Mouse (Mus musculus) liver, embryonic 11.5 days (tissue): ENCODE results near the gene Lrrc8d. TPM values are rescaled to one million over a fixed set of nuclear protein-coding genes. Genes with fewer than 3 reads are reported as not detected.

Source experiments
- ATAC-seq: fragments of 200-750 bp; cut with Nextera tagmentation; replicated peaks from 2 replicates; pipeline ENCODE4 v1.8.0; 2017; ENCODE audit warnings: moderate number of reproducible peaks, mild to moderate bottlenecking, moderate TSS enrichment, moderate library complexity; ENCODE audit not compliant: low FRiP score
- DNase-seq: peaks from one replicate; pipeline ENCODE4 v3.0.0-alpha.2; 2017; ENCODE audit warnings: low spot score
- H3K27ac ChIP-seq: fragments of 300-500 bp; sonication (generic); 2 replicates; pipeline ENCODE4 v1.5.1; 2014; ENCODE audit warnings: mild to moderate bottlenecking, low read depth, low read length, control low read depth
- H3K27me3 ChIP-seq: fragments of 300-500 bp; sonication (generic); replicated peaks from 2 replicates; pipeline ENCODE4 v1.6.1; 2014; ENCODE audit warnings: low read length, mixed read lengths; ENCODE audit not compliant: control insufficient read depth, insufficient read depth
- H3K36me3 ChIP-seq: fragments of 300-500 bp; sonication (generic); 2 replicates; pipeline ENCODE4 v1.6.1; 2014; ENCODE audit warnings: mild to moderate bottlenecking, low read length, moderate library complexity, mixed read lengths; ENCODE audit not compliant: control insufficient read depth, insufficient read depth
- H3K4me1 ChIP-seq: fragments of 300-500 bp; sonication (generic); replicated peaks from 2 replicates; pipeline ENCODE4 v1.6.1; 2014; ENCODE audit warnings: low read length, mixed read lengths; ENCODE audit not compliant: control insufficient read depth, insufficient read depth
- H3K4me2 ChIP-seq: fragments of 300-500 bp; sonication (generic); 2 replicates; pipeline ENCODE4 v1.6.1; 2014; ENCODE audit warnings: mild to moderate bottlenecking, control low read depth, moderate library complexity
- H3K4me3 ChIP-seq: fragments of 300-500 bp; sonication (generic); 2 replicates; pipeline ENCODE4 v1.5.1; 2014; ENCODE audit warnings: low read depth, low read length, control low read depth
- H3K9ac ChIP-seq: fragments of 300-500 bp; sonication (generic); 2 replicates; pipeline ENCODE4 v1.6.1; 2014; ENCODE audit warnings: low read depth, low read length, control low read depth
- H3K9me3 ChIP-seq: fragments of 300-500 bp; sonication (generic); 2 replicates; pipeline ENCODE4 v1.6.1; 2016; ENCODE audit warnings: low read length, inconsistent platforms, mixed read lengths; ENCODE audit not compliant: control insufficient read depth
- WGBS: fragments of 180-500 bp; shearing (Covaris S2); extraction: QIAGEN DNeasy Blood & Tissue Kit; methylation state at CpG from one replicate; pipeline ENCODE4 v1.1.7; 2014; 5-methylcytosine and 5-hydroxymethylcytosine counted together
- polyA plus RNA-seq: library from polyadenylated mRNA; unstranded; fragments of >200 nt; fragmentation: Nextera tagmentation; extraction: Ambion mirVana; gene quantifications from 2 replicates; pipeline ENCODE4 v1.2.1, GENCODE M21; 2014

Gene Lrrc8d
- polyA plus RNA-seq, 1 experiment from 2014 or later = 18.0 TPM

DNA sequence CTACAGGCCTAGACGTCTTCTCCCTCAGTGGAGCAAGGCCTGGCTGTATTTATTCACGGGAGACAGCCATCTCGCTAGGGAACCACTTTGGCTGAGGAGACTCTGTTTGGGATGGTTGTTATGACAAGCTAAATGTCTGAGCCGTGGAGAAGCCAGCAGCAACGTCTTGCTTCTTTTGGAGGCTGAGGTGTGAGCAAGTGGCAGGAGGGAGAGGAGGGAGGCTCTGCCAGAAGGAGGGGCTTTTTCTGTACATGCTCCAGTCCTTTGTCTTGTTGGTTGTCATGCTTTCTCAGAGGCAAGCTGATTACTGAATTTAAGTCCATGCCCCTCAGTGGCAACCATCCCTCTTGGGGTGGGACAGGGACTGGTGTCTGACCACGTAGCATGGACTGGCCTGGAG lies 33.5 kb downstream of the Lrrc8d start:
- DNase-seq = no peak
- Histone ChIP-seq H3K9me3 (no peaks in the 10 kb centered on the region), H3K27me3 (no peaks in the 10 kb centered on the region), H3K27ac (no peak overlapping the region), H3K4me2 (peak overlapping the region; percentile 87), H3K9ac (peak overlapping the region; percentile 37), H3K36me3 (no peaks in the 10 kb centered on the region), H3K4me3 (peak overlapping the region; percentile 62), H3K4me1 (peaks cover 44% of the 10 kb centered on the region)
- ATAC-seq = no peak
- 74% methylated on average over 6 of the region's 6 CpGs for WGBS

- H3K4me1 ChIP-seq = peaks cover 37% of the 10 kb centered on the region
- no peak for ATAC-seq
- whole genome bisulfite sequencing = 75% methylated on average over 6 of the region's 6 CpGs
Observed at GRCm38 (mm10) chr5:105736365-105736764, 36.6 kb downstream of the Lrrc8d start.

DNA sequence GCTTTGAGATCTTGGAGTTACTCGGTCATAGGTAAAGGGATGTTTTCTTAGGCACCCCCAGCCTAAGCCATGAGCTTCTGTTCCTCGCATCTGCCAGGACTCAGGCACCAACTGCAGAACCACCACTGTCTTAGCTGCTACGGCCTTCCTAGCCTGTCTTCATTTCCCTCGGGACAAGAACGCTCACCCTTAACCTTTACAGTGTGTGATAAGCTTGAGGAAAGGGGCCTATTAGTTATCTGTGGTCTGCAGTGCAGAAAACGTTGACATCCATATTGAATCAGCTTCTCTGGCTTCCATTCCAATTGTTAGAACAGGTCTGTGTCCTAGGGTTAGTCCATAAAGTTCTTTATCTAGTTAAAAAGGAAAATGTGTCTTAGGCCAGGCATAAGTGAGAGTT lies 37.4 kb downstream of the Lrrc8d start:
- ATAC-seq (peak; percentile 77), DNase-seq (no peak)
- Histone ChIP-seq H3K36me3 (no peaks in the 10 kb centered on the region; the same call in 1 of the 2 replicates), H3K27ac (peak overlapping the region; percentile 73), H3K9ac (no peak overlapping the region), H3K4me2 (peak overlapping the region; percentile 42; the same call in 1 of the 2 replicates), H3K4me3 (no peak overlapping the region), H3K4me1 (peaks cover 37% of the 10 kb centered on the region), H3K27me3 (no peaks in the 10 kb centered on the region), H3K9me3 (no peaks in the 10 kb centered on the region)
- WGBS = 30% methylated on average over 6 of the region's 6 CpGs

More at GRCm38 (mm10) chr5:105736365-105736764, 36.6 kb downstream of the Lrrc8d start:
- no peak overlapping the region for H3K4me3 ChIP-seq
- H3K4me2 ChIP-seq = no peak overlapping the region
- no peaks in the 10 kb centered on the region for H3K9me3 ChIP-seq
- H3K27me3 ChIP-seq = no peaks in the 10 kb centered on the region
- no peak overlapping the region for H3K9ac ChIP-seq
- no peak overlapping the region for H3K27ac ChIP-seq
- no peaks in the 10 kb centered on the region; the same call in 1 of the 2 replicates for H3K36me3 ChIP-seq
- DNase-seq = no peak

- Histone ChIP-seq H3K27me3 (no peaks in the 10 kb centered on the region), H3K4me3 (no peak overlapping the region), H3K27ac (no peak overlapping the region), H3K9ac (no peak overlapping the region), H3K4me2 (no peak overlapping the region), H3K36me3 (no peaks in the 10 kb centered on the region; the same call in 1 of the 2 replicates), H3K4me1 (peaks cover 37% of the 10 kb centered on the region), H3K9me3 (no peaks in the 10 kb centered on the region)
- ATAC-seq (no peak), DNase-seq (no peak)
- WGBS = 82% methylated on average over 7 of the region's 7 CpGs
Observed at GRCm38 (mm10) chr5:105740437-105740836, 40.7 kb downstream of the Lrrc8d start.

DNA sequence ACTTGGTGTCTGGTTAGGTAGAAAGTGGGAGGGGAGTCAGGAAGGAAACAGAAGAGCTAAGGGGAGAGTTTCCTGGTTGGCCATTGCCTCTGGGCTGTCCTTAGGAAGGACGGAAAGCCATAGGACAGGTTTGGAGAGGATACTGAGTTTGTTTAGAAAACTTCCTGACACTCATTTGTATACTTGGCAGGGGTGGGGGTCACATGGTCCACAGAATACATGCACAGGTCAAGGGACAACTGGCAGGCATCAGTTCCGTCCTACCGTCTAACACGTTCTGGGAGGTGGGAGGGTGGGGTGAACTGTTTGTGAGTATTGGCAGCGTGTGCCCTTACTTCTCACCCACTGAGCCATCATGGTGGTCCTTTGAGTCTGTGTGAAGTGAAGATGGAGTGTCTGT lies 42.9 kb downstream of the Lrrc8d start:
- WGBS = 80% methylated on average over 5 of the region's 5 CpGs
- H3K9ac ChIP-seq = no peak overlapping the region
- H3K4me2 ChIP-seq = no peak overlapping the region
- DNase-seq (no peak), ATAC-seq (no peak)
- H3K36me3 ChIP-seq = no peaks in the 10 kb centered on the region; the same call in 1 of the 2 replicates
- no peak overlapping the region for H3K4me3 ChIP-seq
- no peak overlapping the region; the same call in 1 of the 2 replicates for H3K27ac ChIP-seq
- H3K4me1 ChIP-seq = peaks cover 25% of the 10 kb centered on the region
- no peaks in the 10 kb centered on the region for H3K27me3 ChIP-seq
- no peaks in the 10 kb centered on the region for H3K9me3 ChIP-seq

DNA sequence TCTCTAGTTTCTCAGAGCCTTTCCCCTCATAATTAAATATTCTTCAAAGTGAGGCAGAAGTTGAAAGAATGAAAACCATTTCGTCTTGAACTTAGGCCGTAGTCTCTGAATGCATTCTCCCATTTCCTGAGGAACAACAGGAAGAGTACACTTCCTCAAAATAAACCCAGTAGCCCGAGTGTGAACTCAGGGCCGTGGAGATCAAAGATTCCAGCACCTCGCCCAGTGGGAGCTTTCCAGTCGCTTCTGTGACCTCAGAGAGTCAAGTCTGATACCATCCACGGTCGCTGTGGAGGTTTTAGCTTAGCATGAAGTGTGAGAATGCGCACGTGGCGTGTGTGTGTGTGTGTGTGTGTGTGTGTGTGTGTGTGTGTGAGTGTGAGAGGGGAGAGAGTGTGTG lies 45.6 kb downstream of the Lrrc8d start:
- 47% methylated on average over 11 of the region's 11 CpGs for WGBS
- no peak for DNase-seq
- Histone ChIP-seq H3K4me1 (peaks cover 17% of the 10 kb centered on the region), H3K36me3 (no peaks in the 10 kb centered on the region; the same call in 1 of the 2 replicates), H3K9me3 (no peaks in the 10 kb centered on the region), H3K4me2 (no peak overlapping the region; the same call in 1 of the 2 replicates), H3K27me3 (no peaks in the 10 kb centered on the region), H3K27ac (no peak overlapping the region), H3K9ac (peak overlapping the region; percentile 26; the same call in 1 of the 2 replicates), H3K4me3 (no peak overlapping the region)
- ATAC-seq = no peak

- no peak overlapping the region for H3K4me3 ChIP-seq
- no peak overlapping the region for H3K9ac ChIP-seq
- H3K9me3 ChIP-seq = no peaks in the 10 kb centered on the region
- WGBS = 86% methylated on average over 5 of the region's 5 CpGs
- H3K27me3 ChIP-seq = no peaks in the 10 kb centered on the region
- DNase-seq = no peak
- peaks cover 17% of the 10 kb centered on the region for H3K4me1 ChIP-seq
- H3K4me2 ChIP-seq = no peak overlapping the region
- H3K36me3 ChIP-seq = no peaks in the 10 kb centered on the region
- no peak for ATAC-seq
- H3K27ac ChIP-seq = no peak overlapping the region
Observed at GRCm38 (mm10) chr5:105745927-105746454, 46.2 kb downstream of the Lrrc8d start.

- no peak; the same call in 1 of the 2 replicates for ATAC-seq
- H3K4me2 ChIP-seq = no peak overlapping the region
- H3K4me3 ChIP-seq = no peak overlapping the region
- H3K9ac ChIP-seq = no peak overlapping the region
- 33% methylated on average over 8 of the region's 8 CpGs for WGBS
- H3K4me1 ChIP-seq = peaks cover 25% of the 10 kb centered on the region
- H3K36me3 ChIP-seq = no peaks in the 10 kb centered on the region
- no peaks in the 10 kb centered on the region for H3K27me3 ChIP-seq
- DNase-seq = no peak
- H3K9me3 ChIP-seq = no peaks in the 10 kb centered on the region
- H3K27ac ChIP-seq = no peak overlapping the region
Observed at GRCm38 (mm10) chr5:105754803-105755202, 55.0 kb downstream of the Lrrc8d start.

DNA sequence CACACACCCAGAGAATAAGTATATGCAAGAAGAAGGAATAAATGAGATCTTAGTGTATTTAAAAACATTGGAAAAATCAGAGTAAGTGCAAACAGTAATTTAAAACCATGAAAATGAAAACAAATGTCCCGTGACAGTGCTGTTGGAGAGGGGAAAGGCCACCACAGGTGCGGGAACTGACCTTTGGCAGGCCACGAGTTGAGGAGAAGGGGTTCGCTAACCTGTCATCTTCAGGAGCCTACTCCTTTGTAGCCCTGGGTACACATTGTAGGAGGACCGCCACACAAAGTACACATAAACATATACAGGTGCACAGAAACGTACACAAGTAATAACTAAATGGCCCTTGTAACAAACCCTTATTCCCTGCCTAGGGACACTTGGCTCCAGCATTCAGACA lies 55.7 kb downstream of the Lrrc8d start:
- H3K9me3 ChIP-seq = no peaks in the 10 kb centered on the region
- ATAC-seq (no peak), DNase-seq (no peak)
- no peaks in the 10 kb centered on the region for H3K27me3 ChIP-seq
- H3K4me3 ChIP-seq = no peak overlapping the region
- no peak overlapping the region for H3K9ac ChIP-seq
- 79% methylated on average over 6 of the region's 6 CpGs for WGBS
- H3K4me1 ChIP-seq = peaks cover 25% of the 10 kb centered on the region
- no peak overlapping the region for H3K27ac ChIP-seq
- H3K36me3 ChIP-seq = no peaks in the 10 kb centered on the region
- no peak overlapping the region for H3K4me2 ChIP-seq
